Mouse (Mus musculus) thymus, adult 2 months (tissue): ENCODE data around the gene Mrpl49. TPM values are rescaled to one million over a fixed set of nuclear protein-coding genes. Genes with fewer than 3 reads are reported as not detected.

ENCODE experiments used
- DNase-seq: peaks from one replicate; pipeline ENCODE4 v3.0.0; 2021
- H3K27ac ChIP-seq: fragments of 200-500 bp; 2 replicates; pipeline ENCODE4 v1.5.1; 2012; ENCODE audit warnings: low read length, control low read depth; ENCODE audit not compliant: control insufficient read depth, insufficient read depth
- H3K27me3 ChIP-seq: fragments of 200-500 bp; 2 replicates; pipeline ENCODE4 v1.6.1; 2012; ENCODE audit warnings: mild to moderate bottlenecking, low read length, moderate library complexity, mixed read lengths; ENCODE audit not compliant: control insufficient read depth, insufficient read depth
- H3K36me3 ChIP-seq: fragments of 200-500 bp; 2 replicates; pipeline ENCODE4 v1.6.1; 2012; ENCODE audit warnings: mild to moderate bottlenecking, low read length, moderate library complexity; ENCODE audit not compliant: control insufficient read depth, insufficient read depth
- H3K4me1 ChIP-seq: fragments of 200-500 bp; replicated peaks from 2 replicates; pipeline ENCODE4 v1.6.1; 2012; ENCODE audit warnings: low read length; ENCODE audit not compliant: control insufficient read depth, insufficient read depth
- H3K4me3 ChIP-seq: fragments of 200-500 bp; 2 replicates; pipeline ENCODE4 v1.5.1; 2012; ENCODE audit warnings: mild to moderate bottlenecking, low read length, control low read depth, moderate library complexity; ENCODE audit not compliant: control insufficient read depth, insufficient read depth
- CTCF ChIP-seq: fragments of 200-500 bp; IDR thresholded peaks from 2 replicates; pipeline ENCODE4 v1.5.1; 2012; ENCODE audit warnings: mild to moderate bottlenecking, control low read depth, low read length, moderate library complexity, borderline replicate concordance; ENCODE audit not compliant: control insufficient read depth, poor library complexity, insufficient read depth; ENCODE audit errors: extremely low read depth
- POLR2A ChIP-seq: fragments of 200-500 bp; IDR thresholded peaks from 2 replicates; pipeline ENCODE4 v1.6.1; 2012; ENCODE audit warnings: mild to moderate bottlenecking, low read length, control low read depth, moderate library complexity; ENCODE audit not compliant: control insufficient read depth, poor library complexity, insufficient read depth; ENCODE audit errors: extremely low read depth
- WGBS: fragments of 180-500 bp; shearing (Covaris S2); methylation state at CpG from one replicate; pipeline ENCODE4 v1.1.7; 2018; 5-methylcytosine and 5-hydroxymethylcytosine counted together
- polyA plus RNA-seq: library from polyadenylated mRNA; depleted of rRNA; stranded (reverse); fragments of >200 nt; gene quantifications from 2 replicates; pipeline ENCODE4 v1.2.3, GENCODE M21; 2012; rRNA removed

The Mrpl49 gene
- polyA plus RNA-seq, 1 experiment, result 28.8 TPM

DNA sequence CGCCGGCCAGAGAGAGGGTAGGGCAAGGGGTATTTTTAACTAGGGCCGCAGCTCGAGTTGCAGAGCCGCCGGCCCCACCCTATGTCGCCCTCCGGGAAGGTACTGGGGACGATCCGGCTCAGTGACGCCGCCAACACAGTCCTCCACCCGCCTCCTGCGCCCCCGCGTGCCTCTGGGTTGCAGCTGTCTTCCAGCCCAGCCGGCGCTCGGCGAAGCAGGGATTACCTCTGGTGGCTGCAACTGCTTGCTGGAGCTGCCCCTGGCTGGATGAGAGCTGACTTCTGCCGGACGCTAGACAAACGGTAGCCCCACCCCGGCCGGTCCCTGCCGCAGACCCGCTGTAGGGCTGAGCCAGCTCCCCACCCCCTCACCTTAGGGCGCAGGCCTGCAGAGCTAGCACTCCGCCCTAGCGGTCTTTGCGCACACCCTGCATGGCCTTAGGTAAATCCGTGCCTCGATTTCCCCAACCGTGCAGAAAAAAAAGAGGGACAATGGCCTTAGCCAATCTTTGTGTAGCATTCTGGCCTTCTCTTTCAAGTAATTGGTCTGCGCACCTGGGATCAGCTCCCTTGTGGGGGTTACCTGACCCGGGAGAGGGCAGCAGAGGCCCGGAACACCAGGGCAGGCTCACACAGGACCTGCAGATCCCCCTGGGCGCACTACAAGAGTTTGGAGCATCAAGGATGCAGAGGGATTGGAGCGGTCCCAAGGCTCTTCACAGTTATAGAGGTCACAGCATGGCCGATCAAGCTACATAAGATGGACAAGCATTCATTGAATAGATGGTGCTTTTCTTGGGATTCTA, 41.9 kb downstream of the Mrpl49 start, which contains the start of gene Capn1:
Gene Capn1 (minus strand): TSS at position 387 of the 805 bp plus-strand sequence.
- Histone ChIP-seq H3K27ac (peak within 1 kb of the TSS; percentile 22; the same call in 1 of the 2 replicates), H3K4me1 (peaks cover 35% of the 10 kb centered on the region), H3K4me3 (peak within 1 kb of the TSS; percentile 71), H3K27me3 (no peaks in the 10 kb centered on the region), H3K36me3 (0 out of 2 replicates have a peak, but pooled peaks cover under 1% of the 10 kb centered on the region)
- 0 out of 2 replicates have a peak, but pooled peaks have one; percentile 41 for TF ChIP-seq CTCF
- TF ChIP-seq POLR2A, result no peak
- peak; percentile 86 for DNase-seq
- WGBS, result 8% methylated on average over 40 of the region's 40 CpGs

DNA sequence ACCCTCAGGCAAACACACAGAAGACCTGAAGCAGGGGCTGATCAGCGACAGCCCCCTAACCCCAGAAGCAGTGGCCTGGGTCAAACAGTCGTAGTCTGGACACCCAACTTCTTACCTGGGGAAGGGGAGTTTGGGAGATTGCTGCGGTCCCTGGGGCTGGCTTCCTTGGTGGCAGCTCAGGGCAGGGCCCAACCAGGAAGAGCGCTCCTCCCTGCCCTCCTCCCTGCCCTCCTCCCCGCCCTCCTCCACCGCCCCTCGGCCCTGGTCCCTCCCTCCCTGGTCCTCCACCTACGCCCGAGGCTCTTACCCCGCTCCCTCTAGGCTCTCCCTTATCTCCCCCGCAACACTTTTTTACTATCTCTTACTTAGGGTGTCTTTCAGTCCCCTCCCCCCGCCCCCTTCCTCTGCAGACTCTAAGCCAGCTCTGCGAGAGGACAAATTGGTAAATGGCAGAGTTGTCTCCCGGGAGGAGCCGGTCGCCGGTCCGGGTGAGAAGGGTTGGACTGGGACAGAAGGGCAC, 42.5 kb downstream of the Mrpl49 start:
- H3K36me3 ChIP-seq, result 0 out of 2 replicates have a peak, but pooled peaks cover 3% of the 10 kb centered on the region
- H3K27me3 ChIP-seq, result no peaks in the 10 kb centered on the region
- TF ChIP-seq POLR2A (no peak), CTCF (no peak)
- peak; percentile 64 for DNase-seq
- H3K4me3 ChIP-seq, result peak overlapping the region; percentile 71
- peaks cover 35% of the 10 kb centered on the region for H3K4me1 ChIP-seq
- H3K27ac ChIP-seq, result peak overlapping the region; percentile 22; the same call in 1 of the 2 replicates
- WGBS, result 1% methylated on average over 18 of the region's 18 CpGs

- peaks cover 35% of the 10 kb centered on the region for H3K4me1 ChIP-seq
- 95% methylated on average over 10 of the region's 10 CpGs for WGBS
- no peak overlapping the region for H3K27ac ChIP-seq
- no peak overlapping the region for H3K4me3 ChIP-seq
- TF ChIP-seq POLR2A (no peak), CTCF (no peak)
- peaks cover 7% of the 10 kb centered on the region for H3K36me3 ChIP-seq
- no peak for DNase-seq
- no peaks in the 10 kb centered on the region for H3K27me3 ChIP-seq
Measured at GRCm38 (mm10) chr19:6013691-6014090, 43.9 kb downstream of the Mrpl49 start.

DNA sequence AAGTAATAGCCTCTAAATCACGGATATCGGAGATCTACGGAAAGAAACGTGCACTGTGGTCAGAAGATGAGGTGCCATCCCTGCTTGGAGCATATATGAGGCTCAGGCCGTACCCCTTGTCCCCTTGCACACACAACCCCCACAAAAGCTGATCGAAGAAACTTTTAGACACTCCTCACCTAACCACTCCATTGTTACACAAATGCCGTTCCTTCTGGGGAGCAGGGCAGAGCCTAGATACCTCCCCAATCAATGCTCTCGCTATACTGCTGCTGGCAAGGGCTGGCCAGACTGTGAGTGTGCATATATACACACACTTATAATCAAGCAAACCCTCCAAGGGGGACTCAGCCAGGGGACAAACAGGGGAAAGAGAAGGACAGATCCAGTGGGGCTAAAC, 48.4 kb downstream of the Mrpl49 start:
- no peak overlapping the region for H3K27ac ChIP-seq
- peaks cover 16% of the 10 kb centered on the region for H3K4me1 ChIP-seq
- TF ChIP-seq CTCF, result no peak
- no peak for TF ChIP-seq POLR2A
- 97% methylated on average over 8 of the region's 8 CpGs for WGBS
- DNase-seq, result no peak
- H3K36me3 ChIP-seq, result peaks cover 28% of the 10 kb centered on the region
- H3K27me3 ChIP-seq, result no peaks in the 10 kb centered on the region
- no peak overlapping the region for H3K4me3 ChIP-seq

DNA sequence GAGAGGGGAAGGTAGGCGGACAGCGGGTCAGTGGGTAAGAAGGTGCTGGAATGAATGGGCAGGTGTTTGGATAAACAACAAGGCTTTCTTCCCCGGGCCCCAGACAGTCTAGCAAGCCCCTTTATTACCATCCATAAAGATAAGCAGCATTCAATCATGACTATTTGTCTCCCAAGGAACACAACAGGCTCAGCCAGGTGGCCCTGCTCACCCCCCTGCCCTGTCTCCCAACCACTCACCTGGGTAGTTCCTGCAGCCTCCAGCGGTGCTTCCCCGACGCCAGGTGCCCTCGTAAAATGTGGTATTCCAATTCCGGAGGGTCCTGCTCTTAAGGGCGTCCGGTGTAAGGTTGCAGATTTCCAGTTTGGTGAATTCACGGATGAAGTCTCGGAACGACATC, 50.6 kb downstream of the Mrpl49 start:
- WGBS, result 96% methylated on average over 13 of the region's 13 CpGs
- Histone ChIP-seq H3K27ac (no peak overlapping the region), H3K36me3 (peaks cover 33% of the 10 kb centered on the region), H3K4me1 (peaks cover 7% of the 10 kb centered on the region; the same call in 1 of the 2 replicates), H3K27me3 (no peaks in the 10 kb centered on the region), H3K4me3 (no peak overlapping the region)
- TF ChIP-seq CTCF (no peak), POLR2A (no peak)
- no peak for DNase-seq

- H3K27ac ChIP-seq, result no peak overlapping the region
- H3K4me3 ChIP-seq, result no peak overlapping the region
- TF ChIP-seq CTCF (no peak), POLR2A (no peak)
- no peaks in the 10 kb centered on the region for H3K27me3 ChIP-seq
- H3K4me1 ChIP-seq, result no peaks in the 10 kb centered on the region
- peaks cover 41% of the 10 kb centered on the region for H3K36me3 ChIP-seq
- 93% methylated on average over 11 of the region's 11 CpGs for WGBS
- DNase-seq, result no peak
Measured at GRCm38 (mm10) chr19:6005541-6005940, 52.0 kb downstream of the Mrpl49 start.

Other genes with a start within 250 kb of the Mrpl49 start
- gene Frmd8, start 182.5 kb downstream of the Mrpl49 start, polyA plus RNA-seq, result 121 and 129 TPM in 2 replicates
- gene Slc25a45, start 180.0 kb downstream of the Mrpl49 start, polyA plus RNA-seq, result 57.5 and 57.9 TPM in 2 replicates
- gene Tigd3, start 163.6 kb downstream of the Mrpl49 start, polyA plus RNA-seq, result 4.0 and 4.7 TPM in 2 replicates
- gene Dpf2, start 144.8 kb downstream of the Mrpl49 start, polyA plus RNA-seq, result 175 and 194 TPM in 2 replicates
- 5.1 and 5.8 TPM in 2 replicates for gene Cdc42ep2, start 133.0 kb downstream of the Mrpl49 start, polyA plus RNA-seq
- gene Pola2, start 93.6 kb downstream of the Mrpl49 start, polyA plus RNA-seq, result 115 and 120 TPM in 2 replicates
- 0.06 and 0.20 TPM in 2 replicates for gene Slc22a20, start 71.6 kb downstream of the Mrpl49 start, polyA plus RNA-seq
- 98.2 and 101 TPM in 2 replicates for gene Capn1, start 41.9 kb downstream of the Mrpl49 start, polyA plus RNA-seq
- 77.1 and 83.7 TPM in 2 replicates for gene Syvn1, start 11.2 kb downstream of the Mrpl49 start, polyA plus RNA-seq
- gene Fau, start 59 bp upstream of the Mrpl49 start, polyA plus RNA-seq, result 2,283 and 2,588 TPM in 2 replicates
- gene Znhit2, start 3.4 kb upstream of the Mrpl49 start, polyA plus RNA-seq, result 69.6 and 80.8 TPM in 2 replicates
- 35.8 and 42.0 TPM in 2 replicates for gene Tm7sf2, start 10.6 kb upstream of the Mrpl49 start, polyA plus RNA-seq
- 145 and 163 TPM in 2 replicates for gene Vps51, start 19.4 kb upstream of the Mrpl49 start, polyA plus RNA-seq
- gene Tmem262, start 22.2 kb upstream of the Mrpl49 start, polyA plus RNA-seq, result 0.70 and 1.5 TPM in 2 replicates
- gene Gm28374, start 24.5 kb upstream of the Mrpl49 start, polyA plus RNA-seq, result 0.65 and 0.84 TPM in 2 replicates
- 145 and 147 TPM in 2 replicates for gene Zfpl1, start 27.2 kb upstream of the Mrpl49 start, polyA plus RNA-seq
- 22.1 and 28.8 TPM in 2 replicates for gene Cdca5, start 27.2 kb upstream of the Mrpl49 start, polyA plus RNA-seq
- 0.57 and 0.66 TPM in 2 replicates for gene AC131692.1, start 36.6 kb upstream of the Mrpl49 start, polyA plus RNA-seq
- gene Naaladl1, start 48.0 kb upstream of the Mrpl49 start, polyA plus RNA-seq, result 1.8 and 2.1 TPM in 2 replicates
- gene Sac3d1, start 60.9 kb upstream of the Mrpl49 start, polyA plus RNA-seq, result 71.3 and 90.1 TPM in 2 replicates
- gene Snx15, start 70.5 kb upstream of the Mrpl49 start, polyA plus RNA-seq, result 80.9 and 86.2 TPM in 2 replicates
- 3.6 and 4.6 TPM in 2 replicates for gene Batf2, start 83.2 kb upstream of the Mrpl49 start, polyA plus RNA-seq
- 96.1 and 119 TPM in 2 replicates for gene Arl2, start 83.8 kb upstream of the Mrpl49 start, polyA plus RNA-seq
- 0.23 and 0.57 TPM in 2 replicates for gene Majin, start 126.6 kb upstream of the Mrpl49 start, polyA plus RNA-seq
- gene Gpha2, start 168.6 kb upstream of the Mrpl49 start, polyA plus RNA-seq, result 5.2 and 8.9 TPM in 2 replicates
- 54.6 and 56.1 TPM in 2 replicates for gene Ppp2r5b, start 178.1 kb upstream of the Mrpl49 start, polyA plus RNA-seq
- 82.4 and 90.3 TPM in 2 replicates for gene Atg2a, start 183.9 kb upstream of the Mrpl49 start, polyA plus RNA-seq
- 141 and 159 TPM in 2 replicates for gene Ehd1, start 218.9 kb upstream of the Mrpl49 start, polyA plus RNA-seq
- 12.8 and 12.9 TPM in 2 replicates for gene Cdc42bpg, start 248.7 kb upstream of the Mrpl49 start, polyA plus RNA-seq